Mouse (Mus musculus) layer of hippocampus, adult 11-12 months (tissue): ENCODE measurements around the gene Layn.

Source experiments
- DNase-seq: peaks from one replicate; pipeline ENCODE4 v3.0.0; 2022; ENCODE audit warnings: low spot score

The Layn gene

DNA sequence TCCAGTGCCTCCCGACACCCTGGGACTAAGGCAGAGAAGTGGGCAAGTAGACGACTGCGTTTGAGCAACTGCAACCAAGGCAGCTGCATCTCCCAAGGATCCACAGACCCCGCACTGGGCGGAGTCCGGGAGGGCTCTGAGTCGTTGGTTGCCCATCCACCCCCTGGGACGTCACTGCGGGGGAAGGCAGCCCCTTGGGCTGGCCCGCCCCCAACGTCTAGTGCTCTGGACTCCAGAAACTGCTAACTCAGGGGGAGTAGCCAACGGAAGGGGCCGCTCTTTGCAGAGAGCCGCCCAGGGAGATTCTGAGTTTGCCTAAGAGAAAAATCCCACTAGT, at the start of gene Layn:
TSS of gene Layn (minus strand) at position 116 of the 337 bp plus-strand sequence.
- peak; percentile 41 for DNase-seq

- DNase-seq: no peak
These were observed 37.9 kb upstream of the Layn start for GRCm38 (mm10) chr9:51114767-51115166.

GRCm38 (mm10) chr9:51105751-51106150, 28.9 kb upstream of the Layn start:
- DNase-seq: no peak

DNA sequence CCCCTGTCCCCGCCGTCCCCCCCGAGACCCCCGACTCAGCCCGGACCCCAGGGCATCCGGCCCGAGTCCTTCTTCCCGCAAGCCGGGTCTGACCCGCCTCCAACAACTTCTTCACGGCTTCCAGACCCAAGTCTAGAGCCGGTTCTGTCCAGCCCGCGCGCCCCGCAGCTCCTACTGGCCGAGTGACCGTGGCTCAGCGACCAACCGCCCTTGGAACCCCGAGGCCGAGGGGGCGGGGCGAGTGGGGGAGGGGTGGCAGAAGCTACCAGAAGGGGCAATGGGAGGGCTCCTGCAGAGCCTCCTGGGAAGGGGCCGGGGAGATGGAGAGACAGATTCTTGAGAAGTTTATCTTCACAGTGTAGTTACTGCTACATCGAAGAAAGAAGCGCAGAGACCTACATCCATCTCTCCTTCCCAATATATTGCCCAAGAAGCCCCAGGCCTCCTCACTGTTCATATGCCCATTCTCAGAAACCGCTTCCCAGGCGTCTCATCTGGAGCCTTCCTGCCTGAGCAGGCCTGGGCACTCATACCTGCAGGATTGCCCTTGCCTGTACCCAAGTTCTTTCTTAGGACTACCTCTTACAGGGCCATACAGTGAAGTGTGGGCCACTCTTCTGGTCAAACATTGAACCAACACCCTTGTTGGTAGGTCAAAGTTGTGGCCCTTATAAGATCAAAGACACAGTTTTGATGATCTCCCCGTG, 27.1 kb upstream of the Layn start:
- peak; percentile 6 for DNase-seq

GRCm38 (mm10) chr9:51102963-51103807, 26.3 kb upstream of the Layn start:
- DNase-seq: peak; percentile 19

GRCm38 (mm10) chr9:51101756-51102425, 25.0 kb upstream of the Layn start, which contains the start of gene 4833427G06Rik:
TSS of gene 4833427G06Rik (minus strand) at chr9:51102078.
- DNase-seq: peak; percentile 19

DNA sequence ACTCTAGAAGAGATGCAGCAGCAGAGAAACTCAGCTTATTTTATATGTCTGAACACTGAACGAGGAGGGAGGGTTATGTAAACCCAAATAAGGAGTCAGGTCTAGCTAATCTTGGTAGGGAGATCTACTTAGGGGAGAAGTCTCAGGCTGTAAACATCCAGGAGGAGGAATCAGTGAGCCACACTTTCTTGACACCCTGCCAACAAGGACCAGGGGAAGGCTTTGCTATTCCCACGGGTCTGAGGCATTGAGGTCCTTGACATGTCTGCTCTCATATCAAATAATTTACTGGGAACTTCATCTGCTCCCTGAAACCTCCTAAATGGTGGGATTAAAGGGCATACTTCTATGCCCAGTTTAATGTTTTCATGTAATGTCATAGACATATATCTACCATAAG, 19.4 kb upstream of the Layn start:
- no peak for DNase-seq

GRCm38 (mm10) chr9:51093697-51094096, 16.8 kb upstream of the Layn start:
- DNase-seq: no peak

DNA sequence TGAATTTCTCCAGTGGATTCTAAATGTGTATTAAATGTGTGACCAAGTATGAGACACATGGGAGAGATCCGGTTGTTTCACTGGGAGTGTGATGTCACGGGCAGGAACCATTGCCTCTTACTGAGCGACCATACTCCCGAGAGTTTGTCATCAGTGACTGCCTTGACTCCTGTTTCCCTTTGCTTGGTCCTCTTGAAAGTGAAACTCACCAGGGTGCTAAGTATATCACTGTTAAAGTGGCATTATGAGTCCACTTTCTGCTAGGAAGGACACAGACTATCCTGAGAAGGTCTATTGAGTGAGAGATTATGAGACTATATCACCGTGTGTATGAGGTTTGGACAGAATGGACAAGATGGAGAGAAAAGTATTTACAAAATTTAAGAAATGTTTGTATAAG, 4.7 kb upstream of the Layn start:
- DNase-seq: no peak

DNA sequence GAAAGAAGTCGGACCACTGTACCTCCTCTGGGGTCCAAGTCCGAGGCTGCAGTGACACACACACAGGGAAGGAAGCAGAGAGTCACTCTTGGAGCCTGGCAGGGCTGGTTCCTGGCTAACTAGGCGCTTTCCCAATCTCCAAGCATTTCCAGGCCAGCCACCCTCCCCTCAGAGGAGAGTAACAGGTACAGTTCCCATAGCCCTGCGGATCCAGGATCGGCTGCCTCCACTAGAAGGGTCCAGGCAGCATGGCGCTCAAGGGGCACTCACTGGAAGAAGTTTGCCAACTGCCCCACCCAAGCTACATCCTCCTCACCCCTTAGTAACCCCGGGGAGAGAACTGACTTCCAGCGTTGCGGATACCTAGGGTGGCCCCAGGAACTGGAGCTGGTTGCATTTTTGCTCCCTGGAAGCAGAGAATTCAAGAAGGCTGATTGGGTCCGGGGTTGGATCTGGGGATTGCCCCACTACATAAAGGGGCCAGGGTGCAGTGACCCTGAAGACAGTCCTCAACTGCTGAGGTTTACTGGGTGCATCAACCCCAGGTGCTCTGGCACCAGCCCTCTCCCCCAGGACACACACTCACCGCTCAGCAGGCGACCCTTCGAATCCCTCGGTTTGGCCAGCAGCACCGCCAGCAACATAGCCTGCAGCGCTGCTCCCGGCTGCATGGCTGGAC, 455 bp downstream of the Layn start:
- DNase-seq: no peak

- DNase-seq: no peak
These were observed 1.1 kb downstream of the Layn start for GRCm38 (mm10) chr9:51075780-51076179.

DNA sequence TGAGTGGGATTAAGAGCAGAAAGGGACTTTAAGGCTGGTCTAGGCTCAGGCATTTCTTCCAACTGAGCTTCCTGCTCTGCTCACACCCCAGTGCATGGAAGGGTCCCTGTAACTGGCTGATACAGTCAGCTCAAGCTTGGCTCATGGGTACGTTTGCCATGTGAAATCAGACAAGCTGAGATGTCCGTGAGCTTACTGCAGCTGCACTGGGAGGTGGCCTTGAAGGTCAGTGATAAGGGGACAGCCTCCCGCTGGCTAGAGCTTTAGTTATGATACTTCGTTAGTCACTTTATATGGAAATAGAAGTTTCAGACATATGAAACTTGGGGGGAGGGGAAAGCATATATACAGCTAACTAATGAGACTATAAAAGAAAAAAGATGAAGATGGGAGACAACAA, 6.1 kb downstream of the Layn start:
- DNase-seq: no peak

- no peak for DNase-seq
These were observed 8.7 kb downstream of the Layn start for GRCm38 (mm10) chr9:51068202-51068601.

GRCm38 (mm10) chr9:51060601-51061000, 16.3 kb downstream of the Layn start, which contains the start of gene Btg4:
TSS of gene Btg4 (plus strand) at chr9:51060901.
- no peak for DNase-seq

GRCm38 (mm10) chr9:51058951-51059521, 17.9 kb downstream of the Layn start:
- no peak for DNase-seq

- no peak for DNase-seq
These were observed 20.3 kb downstream of the Layn start for GRCm38 (mm10) chr9:51056360-51057324.

GRCm38 (mm10) chr9:51052180-51052579, 24.7 kb downstream of the Layn start:
- DNase-seq: no peak

DNA sequence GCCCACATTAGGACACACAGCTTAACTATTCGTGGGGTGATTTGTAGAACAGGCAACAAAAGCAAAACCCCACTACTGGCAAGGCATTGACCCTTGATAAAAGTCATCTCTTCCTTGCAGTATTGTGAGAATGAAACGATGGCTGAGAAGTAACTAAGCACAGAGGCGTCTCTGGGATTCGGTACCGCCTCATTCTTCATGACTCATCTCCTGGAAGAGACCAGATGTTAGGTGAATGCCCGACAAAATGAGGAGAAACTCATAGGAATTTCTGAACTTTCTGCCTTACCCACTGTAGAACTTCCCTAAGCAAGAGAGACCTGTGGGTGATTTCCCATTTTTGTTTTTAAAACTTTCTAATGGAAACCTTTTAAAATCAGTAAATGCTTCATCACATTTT, 34.8 kb downstream of the Layn start:
- DNase-seq: no peak

GRCm38 (mm10) chr9:51041491-51041980, 35.4 kb downstream of the Layn start:
- no peak for DNase-seq

DNA sequence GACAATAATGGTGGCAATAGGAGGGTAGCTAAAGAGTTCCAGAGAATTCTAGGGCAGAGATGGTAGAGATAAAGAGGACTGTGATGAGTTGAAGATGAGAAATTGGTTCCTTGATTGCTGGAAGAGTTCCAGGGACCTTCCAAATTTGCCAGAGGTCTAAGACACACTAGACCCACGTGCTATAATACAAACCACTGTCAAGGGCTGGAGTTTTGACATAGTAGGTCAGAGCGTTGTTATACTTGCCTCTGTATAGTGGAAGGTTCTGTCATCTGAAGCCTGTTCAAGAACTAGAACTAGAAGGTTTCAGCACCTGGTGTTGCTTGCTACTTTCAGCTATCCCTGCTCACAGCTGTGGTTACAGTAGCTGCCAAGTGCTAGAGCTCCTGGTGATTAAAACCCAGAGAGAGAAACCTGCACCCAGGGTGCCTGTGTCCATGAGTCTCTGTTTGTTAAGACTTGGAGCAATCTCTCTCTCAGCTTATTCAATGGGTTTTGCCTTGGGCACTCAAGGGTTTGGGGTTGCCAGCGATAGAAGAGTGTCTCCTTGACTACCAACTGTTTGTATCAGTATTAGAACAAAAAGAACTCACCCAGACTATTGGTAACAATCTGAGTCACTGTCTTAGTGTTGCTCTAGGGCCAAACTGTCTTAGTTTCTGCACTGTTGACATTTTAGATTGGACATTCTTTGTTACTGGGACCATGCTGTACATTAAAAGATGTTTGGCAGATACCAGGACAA, 43.9 kb downstream of the Layn start:
- no peak for DNase-seq
